Mouse (Mus musculus) E14TG2a.4 (cell line): ENCODE results near the gene Kcnh1.

Experiments
- H3K27me3 ChIP-seq: 2 replicates; pipeline ENCODE4 v1.6.1; 2014; ENCODE audit warnings: low read length, control low read depth; ENCODE audit not compliant: insufficient read depth
- H3K36me3 ChIP-seq: 2 replicates; pipeline ENCODE4 v1.6.1; 2014; ENCODE audit warnings: low read length, control low read depth; ENCODE audit not compliant: insufficient read depth
- H3K4me1 ChIP-seq: replicated peaks from 2 replicates; pipeline ENCODE4 v1.6.1; 2014; ENCODE audit warnings: low read depth, low read length, control low read depth
- H3K4me3 ChIP-seq: replicated peaks from 2 replicates; pipeline ENCODE4 v1.5.1; 2014; ENCODE audit warnings: mild to moderate bottlenecking, low read length
- H3K9me3 ChIP-seq: 2 replicates; pipeline ENCODE4 v1.6.1; 2014; ENCODE audit warnings: low read length, control low read depth
- CTCF ChIP-seq: conservative IDR thresholded peaks from 2 replicates; pipeline ENCODE4 v1.5.1; 2014; ENCODE audit warnings: low read length
- NANOG ChIP-seq: IDR thresholded peaks from 2 replicates; pipeline ENCODE4 v1.6.1; 2014; ENCODE audit warnings: borderline replicate concordance, low read length, mixed read lengths
- POU5F1 ChIP-seq: IDR thresholded peaks from 2 replicates; pipeline ENCODE4 v1.6.1; 2014; ENCODE audit warnings: low read length, borderline replicate concordance

Kcnh1 gene

DNA sequence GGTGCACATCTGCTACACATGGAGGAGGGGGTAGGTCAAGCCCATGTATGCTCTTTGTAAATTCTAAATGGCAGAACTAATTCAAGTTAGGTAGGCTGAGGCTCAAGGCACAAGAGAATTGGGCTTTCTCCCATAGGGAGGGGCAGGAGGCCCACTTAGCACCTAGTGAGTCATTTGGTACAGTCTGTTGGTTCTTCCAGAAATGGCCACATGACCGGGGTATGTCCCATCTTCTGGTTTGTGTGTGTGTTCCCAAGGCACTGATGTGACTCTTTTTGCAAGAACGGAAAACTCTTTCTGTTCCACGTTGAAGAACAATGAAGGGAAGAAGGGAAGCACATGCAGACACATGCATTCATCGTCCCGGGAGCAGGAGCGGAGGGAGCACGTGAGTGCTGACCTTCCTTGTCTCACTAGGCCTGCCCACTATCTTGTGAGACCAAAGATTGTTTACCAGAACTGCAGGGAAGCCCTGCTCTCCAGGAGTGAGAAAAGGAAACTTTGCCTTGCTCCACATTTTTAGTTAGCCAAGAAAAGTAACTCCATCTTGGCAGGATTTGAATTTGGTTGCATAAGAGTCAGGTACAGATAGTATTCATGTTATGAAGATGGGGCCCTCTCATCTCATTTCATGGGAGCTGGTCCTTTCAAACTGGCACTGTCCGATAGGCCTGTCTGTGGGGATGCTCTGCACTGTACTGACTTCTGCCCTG is 289.7 kb downstream of the Kcnh1 start:
- Histone ChIP-seq H3K9me3 (peaks cover 4% of the 10 kb centered on the region; the same call in 1 of the 2 replicates), H3K36me3 (no peaks in the 10 kb centered on the region), H3K27me3 (no peaks in the 10 kb centered on the region), H3K4me1 (0 out of 2 replicates have a peak, but pooled peaks cover 8% of the 10 kb centered on the region), H3K4me3 (no peak overlapping the region)
- no peak for TF ChIP-seq CTCF
- TF ChIP-seq POU5F1: no peak
- TF ChIP-seq NANOG: no peak

- Histone ChIP-seq H3K36me3 (no peaks in the 10 kb centered on the region), H3K4me3 (no peak overlapping the region), H3K4me1 (0 out of 2 replicates have a peak, but pooled peaks cover 8% of the 10 kb centered on the region), H3K27me3 (no peaks in the 10 kb centered on the region), H3K9me3 (peaks cover 4% of the 10 kb centered on the region; the same call in 1 of the 2 replicates)
- TF ChIP-seq CTCF (no peak), NANOG (no peak), POU5F1 (no peak)
Observed at GRCm38 (mm10) chr1:192481446-192481845, 290.9 kb downstream of the Kcnh1 start.

DNA sequence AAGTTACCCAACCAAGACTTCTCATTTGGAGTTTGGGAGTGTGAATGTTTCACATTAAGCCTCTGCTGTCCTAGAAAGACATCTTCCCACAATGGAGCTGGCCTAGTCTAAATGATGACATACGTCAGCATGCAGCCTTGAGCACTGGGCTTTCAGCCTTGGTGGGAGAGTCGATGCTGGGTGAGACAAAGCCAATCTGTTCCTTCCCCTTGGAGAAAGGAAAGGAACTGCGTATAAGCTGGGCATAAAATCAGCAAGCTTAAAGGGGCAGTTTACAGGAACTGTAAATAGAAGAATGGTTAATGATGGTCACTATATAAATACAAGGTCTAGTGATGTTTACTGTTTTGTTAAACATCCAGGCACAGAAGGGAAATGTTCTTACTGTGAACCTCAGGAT is 294.5 kb downstream of the Kcnh1 start:
- Histone ChIP-seq H3K4me1 (no peaks in the 10 kb centered on the region), H3K36me3 (no peaks in the 10 kb centered on the region), H3K27me3 (0 out of 2 replicates have a peak, but pooled peaks cover 3% of the 10 kb centered on the region), H3K4me3 (no peak overlapping the region), H3K9me3 (no peaks in the 10 kb centered on the region)
- TF ChIP-seq POU5F1: no peak

DNA sequence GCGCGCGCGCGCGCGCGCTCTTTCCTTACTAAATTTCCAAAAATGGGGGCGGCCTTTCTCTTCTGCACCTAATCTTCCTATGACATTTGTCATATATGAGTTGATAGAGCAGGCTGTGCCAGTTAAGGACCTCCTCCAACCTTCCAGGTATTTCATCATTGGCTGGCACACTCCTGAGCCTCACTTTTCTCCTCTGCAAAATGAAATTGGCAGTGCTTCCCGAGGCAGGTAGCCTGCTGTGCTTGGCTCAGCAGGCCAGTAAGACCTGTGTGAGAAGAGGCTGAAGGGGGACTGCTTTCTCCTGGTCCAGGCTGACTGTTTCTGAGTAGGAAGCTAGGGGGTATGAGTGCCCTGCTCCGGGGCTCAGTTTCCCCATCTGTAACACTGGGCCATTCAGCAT is 297.0 kb downstream of the Kcnh1 start:
- H3K4me1 ChIP-seq: no peaks in the 10 kb centered on the region
- no peaks in the 10 kb centered on the region for H3K9me3 ChIP-seq
- H3K4me3 ChIP-seq: no peak overlapping the region
- 0 out of 2 replicates have a peak, but pooled peaks cover 3% of the 10 kb centered on the region for H3K27me3 ChIP-seq
- no peaks in the 10 kb centered on the region for H3K36me3 ChIP-seq
- TF ChIP-seq POU5F1 (no peak), NANOG (no peak), CTCF (no peak)

DNA sequence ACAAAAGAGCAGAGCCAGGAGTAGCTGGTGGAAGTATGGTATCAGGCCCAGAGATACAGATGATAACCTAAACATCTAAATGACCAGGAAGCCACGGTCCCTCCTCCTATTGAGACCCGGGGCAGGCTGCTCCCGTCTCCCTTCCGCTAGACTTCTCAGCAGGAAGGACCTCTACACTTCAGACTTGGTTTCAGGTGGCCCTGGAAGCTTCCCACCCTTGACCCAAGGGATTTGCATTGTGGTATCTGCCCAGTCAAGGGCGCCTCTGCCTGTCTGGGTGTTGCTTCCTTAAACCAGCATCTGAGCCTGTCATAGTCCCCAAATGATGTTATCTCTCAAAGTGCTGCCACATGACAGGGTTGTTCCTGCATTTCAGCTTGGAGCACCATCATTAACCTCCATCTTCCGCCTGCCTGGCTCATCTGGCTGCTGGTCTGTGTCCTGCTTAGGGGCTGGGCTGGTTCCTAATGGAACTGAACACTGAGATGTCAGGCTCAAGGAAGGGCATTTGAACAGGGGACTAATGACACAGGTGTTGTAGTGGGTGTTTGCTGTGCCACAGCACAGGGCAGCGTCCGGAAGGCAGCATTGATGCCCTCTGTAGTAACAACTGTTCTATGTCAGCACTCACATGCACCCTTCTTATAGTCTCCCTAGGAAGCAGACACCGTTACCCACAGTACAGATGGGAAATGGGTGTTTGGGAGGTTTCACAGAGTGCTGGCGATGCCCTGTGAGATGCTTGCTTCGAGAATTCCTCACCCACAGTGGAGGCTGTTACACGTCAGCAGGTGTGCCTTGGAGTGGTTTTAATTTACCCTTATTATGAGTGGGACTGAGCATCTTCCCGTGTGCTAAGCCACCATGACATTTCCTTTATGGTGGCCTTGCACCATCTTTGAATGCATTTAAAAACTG is 299.6 kb downstream of the Kcnh1 start:
- Histone ChIP-seq H3K4me3 (no peak overlapping the region), H3K27me3 (0 out of 2 replicates have a peak, but pooled peaks cover 3% of the 10 kb centered on the region), H3K36me3 (no peaks in the 10 kb centered on the region), H3K9me3 (no peaks in the 10 kb centered on the region), H3K4me1 (no peaks in the 10 kb centered on the region)
- TF ChIP-seq NANOG (no peak), POU5F1 (no peak), CTCF (no peak)

DNA sequence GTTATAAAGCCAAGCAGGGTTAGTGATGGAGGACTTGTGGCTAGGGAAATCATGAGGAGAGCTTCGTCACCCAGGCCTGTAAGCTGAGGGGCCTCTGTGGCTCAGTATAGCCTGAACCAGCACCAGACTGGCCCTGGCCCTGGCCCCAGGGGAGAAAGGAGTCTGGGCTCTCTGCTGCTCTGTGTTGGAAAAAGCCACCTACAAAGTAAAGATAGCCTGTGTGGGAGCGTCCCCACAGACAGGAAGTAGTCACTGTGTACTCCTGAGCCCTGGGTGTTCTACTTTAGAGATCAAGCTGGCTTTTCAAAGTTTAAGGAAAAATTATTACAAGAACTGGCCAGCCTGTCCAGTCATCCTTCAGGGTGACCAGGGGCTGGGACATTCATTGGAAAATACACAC is 306.9 kb downstream of the Kcnh1 start:
- TF ChIP-seq NANOG (no peak), POU5F1 (no peak), CTCF (no peak)

DNA sequence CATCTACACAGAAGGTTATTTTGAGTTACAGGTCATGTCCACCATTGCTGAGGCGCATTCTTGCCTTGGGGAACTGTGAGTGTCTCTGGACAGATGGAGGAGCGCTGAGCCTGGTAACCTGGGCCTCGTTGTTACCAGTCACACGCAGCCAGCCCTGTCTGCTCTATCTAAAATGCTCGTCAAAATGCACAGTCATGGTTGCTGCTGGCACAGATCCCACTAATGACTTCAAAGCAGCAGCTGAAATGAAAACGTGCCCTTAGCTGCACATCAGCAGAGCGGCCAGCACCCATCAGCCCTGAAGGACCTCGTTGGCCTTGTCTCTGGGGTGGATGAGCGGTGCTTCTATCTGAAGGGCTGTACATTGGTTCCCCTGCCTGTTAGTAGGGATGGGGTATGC is 311.4 kb downstream of the Kcnh1 start:
- TF ChIP-seq CTCF: no peak
- no peak for TF ChIP-seq POU5F1
- TF ChIP-seq NANOG: no peak
- no peaks in the 10 kb centered on the region for H3K9me3 ChIP-seq
- peaks cover 8% of the 10 kb centered on the region for H3K4me1 ChIP-seq
- no peaks in the 10 kb centered on the region for H3K36me3 ChIP-seq
- H3K27me3 ChIP-seq: no peaks in the 10 kb centered on the region
- H3K4me3 ChIP-seq: no peak overlapping the region

More for the DNA sequence above, 306.9 kb downstream of the Kcnh1 start:
- Histone ChIP-seq H3K36me3 (no peaks in the 10 kb centered on the region), H3K4me1 (no peaks in the 10 kb centered on the region), H3K4me3 (no peak overlapping the region), H3K27me3 (no peaks in the 10 kb centered on the region), H3K9me3 (no peaks in the 10 kb centered on the region)

GRCm38 (mm10) chr1:192502835-192503234 is 312.3 kb downstream of the Kcnh1 start:
- H3K36me3 ChIP-seq: no peaks in the 10 kb centered on the region

More at GRCm38 (mm10) chr1:192502835-192503234, 312.3 kb downstream of the Kcnh1 start:
- no peak overlapping the region for H3K4me3 ChIP-seq
- H3K9me3 ChIP-seq: no peaks in the 10 kb centered on the region
- H3K27me3 ChIP-seq: no peaks in the 10 kb centered on the region
- peaks cover 8% of the 10 kb centered on the region for H3K4me1 ChIP-seq
- no peak for TF ChIP-seq CTCF
- TF ChIP-seq POU5F1: no peak
- TF ChIP-seq NANOG: no peak
